Mouse (Mus musculus): ENCODE data around the gene Kcnq5. TPM values are rescaled to one million over a fixed set of nuclear protein-coding genes. Genes with fewer than 3 reads are reported as not detected.
"Not testable (repeated sequence)": the region's sequence is repeated elsewhere in the genome, so short reads cannot be mapped to it uniquely, and the experiment has no call there.

The Kcnq5 gene
- polyA plus RNA-seq, 2 experiments from 2014 or later = 3.4 to 5.6 TPM

DNA sequence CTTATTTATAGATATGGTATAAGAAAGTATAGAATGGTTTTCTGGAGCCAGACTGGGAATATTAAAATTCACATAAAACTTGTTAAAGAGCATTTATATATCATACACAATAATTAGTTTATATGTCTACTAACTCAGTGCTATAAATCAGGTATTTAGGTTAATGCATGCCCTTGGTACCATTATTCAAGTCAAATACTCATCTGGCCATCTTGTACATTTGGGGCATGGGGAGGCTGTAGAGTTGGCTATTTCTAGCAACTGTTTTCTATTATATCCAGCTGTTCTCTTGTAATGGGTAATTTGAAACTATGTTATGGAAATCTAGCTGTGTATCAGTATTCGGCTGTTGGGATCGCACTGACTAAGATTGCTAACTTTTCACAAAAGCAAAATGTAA lies 339.3 kb downstream of the Kcnq5 start:
- no peak for ATAC-seq

DNA sequence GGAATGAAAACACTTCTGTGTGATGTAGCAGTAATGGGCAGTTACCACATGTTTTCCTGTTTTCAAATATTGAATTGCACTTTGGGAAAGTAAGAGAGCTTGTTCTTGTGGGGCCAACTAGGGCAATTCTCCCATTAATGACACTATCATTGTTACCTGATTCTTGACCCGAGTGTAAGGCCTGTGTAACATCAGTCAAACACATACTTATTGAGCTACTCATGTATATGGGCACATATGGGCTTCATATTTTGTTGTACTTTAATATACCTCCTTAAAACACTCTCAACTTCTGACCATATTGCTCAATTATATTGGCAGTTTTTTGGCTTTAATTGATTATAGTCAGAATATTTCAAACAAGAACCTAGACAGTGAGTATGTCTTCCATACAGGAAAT lies 339.7 kb downstream of the Kcnq5 start:
- ATAC-seq = no peak

DNA sequence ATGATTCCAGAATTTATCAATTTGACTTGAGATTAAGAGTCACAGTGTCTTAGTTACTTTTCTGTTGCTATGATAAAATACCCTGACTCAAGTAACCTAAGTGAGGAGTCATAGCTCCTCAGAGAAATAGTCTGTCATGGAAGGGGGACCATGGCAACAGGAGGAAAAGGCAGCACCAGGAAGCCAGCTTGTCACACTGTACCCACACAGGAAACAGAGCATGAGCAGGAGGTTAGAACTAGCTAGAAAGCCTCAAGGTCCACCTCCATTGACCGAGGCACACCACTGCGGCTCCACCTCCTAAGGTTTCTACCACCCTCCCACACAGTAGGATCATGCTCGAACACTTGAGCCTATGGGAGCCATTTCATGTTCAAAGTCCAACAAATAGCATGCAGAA lies 343.0 kb downstream of the Kcnq5 start:
- peak; percentile 46 for ATAC-seq

DNA sequence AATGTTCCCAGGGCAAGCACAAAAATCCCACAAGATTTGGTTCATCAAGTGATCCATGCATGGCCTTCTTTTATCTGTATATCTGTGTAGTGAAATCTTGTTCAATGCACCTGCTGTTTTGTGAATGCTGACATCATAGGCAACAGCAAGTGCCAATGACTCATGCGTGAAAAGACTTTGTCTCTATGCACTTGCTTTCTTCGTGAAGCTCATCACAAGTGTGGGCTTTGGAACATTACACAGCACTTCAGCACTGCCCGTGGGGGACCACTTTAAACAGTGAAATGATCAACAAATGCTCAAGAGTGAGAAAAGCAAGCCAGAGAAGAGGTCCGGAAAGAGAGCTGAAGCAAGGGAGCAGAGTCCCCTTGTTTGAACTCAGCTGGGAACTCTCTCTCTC lies 345.1 kb downstream of the Kcnq5 start:
- ATAC-seq = no peak

DNA sequence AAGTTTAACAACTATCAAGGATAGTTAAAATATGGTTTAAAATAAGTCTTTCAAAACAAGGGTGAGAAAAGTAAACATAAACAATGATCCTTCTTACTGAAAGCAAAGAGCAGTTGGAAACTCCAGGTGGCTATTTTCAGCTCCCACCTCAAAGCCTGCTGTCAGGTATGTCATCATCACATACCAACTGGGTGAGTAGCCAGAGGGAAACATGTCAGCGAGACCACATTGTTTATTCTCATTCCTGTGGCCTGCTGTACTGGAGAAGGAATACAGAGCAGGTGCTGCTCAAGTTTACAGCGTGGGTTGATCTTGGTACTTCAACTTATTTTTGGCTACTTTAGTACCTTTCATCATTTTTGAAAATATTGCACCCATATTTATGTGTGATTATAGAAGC lies 347.8 kb downstream of the Kcnq5 start:
- no peak for ATAC-seq

DNA sequence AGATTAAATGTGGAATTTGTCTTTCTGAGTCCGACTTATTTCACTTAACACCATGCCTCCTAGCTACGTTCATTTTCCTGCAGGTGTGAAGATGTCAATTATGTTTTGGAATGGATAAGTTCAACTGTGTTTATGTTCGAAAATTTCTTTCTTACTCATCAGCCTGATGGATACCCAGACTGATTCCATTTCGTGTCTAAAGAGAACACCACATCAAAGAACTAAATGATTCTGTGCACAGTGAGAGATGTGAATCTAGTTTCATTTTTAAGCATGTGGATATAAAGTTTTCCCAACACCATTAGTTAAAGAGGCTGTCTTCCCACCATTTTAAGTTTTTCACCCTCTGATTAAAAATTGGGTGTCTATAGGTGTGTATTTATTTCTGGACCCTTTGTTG lies 357.7 kb downstream of the Kcnq5 start:
- peak; percentile 79 for ATAC-seq

DNA sequence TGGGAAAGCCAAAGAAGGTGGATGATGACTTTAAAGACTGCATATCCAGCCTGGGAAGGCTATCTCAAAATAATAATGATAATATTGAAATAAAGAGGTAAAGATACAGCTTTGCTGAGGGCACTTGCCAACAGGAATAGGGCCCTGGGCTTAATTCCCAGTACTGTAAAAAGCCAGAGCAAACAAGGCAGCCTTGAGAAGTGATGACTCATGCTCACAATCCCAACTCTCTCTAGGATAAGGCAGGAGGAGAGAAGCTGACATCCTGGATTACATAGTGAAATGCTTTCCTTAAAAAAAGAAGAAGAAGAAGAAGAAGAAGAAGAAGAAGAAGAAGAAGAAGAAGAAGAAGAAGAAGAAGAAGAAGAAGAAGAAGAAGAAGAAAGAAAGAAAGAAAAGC lies 359.2 kb downstream of the Kcnq5 start:
- no peak for ATAC-seq

DNA sequence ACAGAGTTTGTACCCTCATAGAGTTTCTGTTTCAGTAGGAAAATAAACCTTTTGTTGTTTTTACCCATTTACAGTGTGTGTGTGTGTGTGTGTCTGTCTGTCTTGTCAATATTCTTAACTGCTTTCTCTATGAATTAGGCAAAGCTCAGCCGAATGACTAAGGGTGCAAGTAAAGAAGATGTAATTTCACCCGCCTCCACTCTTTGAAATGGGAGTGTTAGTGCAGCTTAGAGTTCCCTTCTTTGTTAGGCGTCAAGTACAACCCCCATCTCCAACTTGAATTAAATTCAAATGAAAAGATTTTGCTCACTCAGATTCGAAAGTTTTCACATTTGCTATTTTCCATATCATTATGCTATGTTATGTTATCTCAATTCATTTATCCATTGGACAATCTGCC lies 361.1 kb downstream of the Kcnq5 start:
- no peak for ATAC-seq

DNA sequence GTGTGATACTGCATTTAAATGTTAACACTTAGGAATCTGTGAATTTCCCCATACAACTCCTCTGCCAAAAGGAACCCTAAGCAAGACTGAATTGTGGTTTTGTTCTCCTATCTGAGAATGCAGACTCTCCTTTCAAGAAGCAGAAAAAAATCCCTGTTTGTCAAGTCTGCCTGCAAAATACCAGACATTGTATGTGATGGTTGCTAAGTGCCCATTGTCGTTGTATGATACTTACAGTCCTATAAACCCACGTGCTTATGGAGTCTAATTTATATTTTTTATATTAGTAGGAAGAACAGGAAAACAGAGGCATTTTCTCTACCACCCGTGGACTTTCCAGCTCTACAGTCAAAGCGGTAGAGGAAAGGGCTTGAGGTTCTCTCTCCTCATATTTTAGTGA lies 367.9 kb downstream of the Kcnq5 start:
- no peak for ATAC-seq

DNA sequence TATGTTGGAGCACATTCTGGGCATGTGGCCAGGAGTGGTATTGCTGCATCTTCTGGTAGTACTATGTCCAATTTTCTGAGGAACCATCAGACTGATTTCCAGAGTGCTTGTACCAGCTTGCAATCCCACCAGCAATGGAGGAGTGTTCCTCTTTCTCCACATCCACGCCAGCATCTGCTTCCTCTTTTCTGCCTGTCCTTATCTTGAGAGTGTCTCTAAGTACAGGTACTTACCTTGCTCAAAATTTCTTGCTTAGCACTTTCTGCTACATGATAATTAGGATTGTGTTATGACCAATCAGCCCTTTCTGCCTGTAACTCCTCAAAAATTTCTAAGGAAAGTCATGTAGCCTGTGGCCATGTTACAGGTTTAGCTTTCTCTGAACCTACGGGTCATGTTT lies 394.3 kb downstream of the Kcnq5 start:
- not testable (repeated sequence) for ATAC-seq

DNA sequence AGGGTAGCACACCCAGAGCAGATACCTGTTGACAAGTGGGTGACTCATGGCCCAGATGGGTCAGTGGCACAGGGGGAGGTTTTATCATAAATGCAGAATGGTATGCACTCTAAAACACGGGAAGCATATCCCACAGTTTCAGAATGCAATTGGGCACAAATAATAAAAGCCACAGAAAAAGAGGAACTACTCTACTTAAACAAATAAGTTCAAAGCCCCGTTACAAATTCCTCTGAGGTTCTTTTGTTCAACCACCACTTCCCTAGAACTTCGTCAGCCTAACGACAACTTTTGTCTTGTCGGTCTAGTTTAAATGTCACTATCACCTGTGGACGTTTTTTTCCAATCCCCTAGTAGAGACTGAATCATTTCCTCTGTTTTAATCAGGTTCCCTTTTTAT lies 407.1 kb downstream of the Kcnq5 start:
- no peak for ATAC-seq

DNA sequence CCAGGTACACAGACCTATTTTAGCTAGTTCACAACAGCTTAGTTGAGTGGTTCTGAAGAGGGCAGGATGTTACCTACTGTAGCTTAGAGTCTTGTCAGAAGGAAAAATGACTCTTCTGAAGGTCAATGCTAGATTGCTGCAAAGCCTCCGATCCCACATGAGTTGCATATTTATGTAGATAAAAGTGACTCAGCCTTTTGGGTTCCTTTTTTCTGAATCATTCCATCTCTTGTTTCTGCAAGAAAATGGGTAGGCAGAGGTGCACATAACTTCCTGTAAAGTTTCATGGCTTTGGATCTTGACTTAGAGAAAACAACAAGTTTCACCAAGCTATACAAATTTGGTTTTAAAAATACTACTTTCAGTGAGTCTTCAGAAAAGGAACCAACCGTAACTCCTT lies 409.0 kb downstream of the Kcnq5 start:
- no peak for ATAC-seq

DNA sequence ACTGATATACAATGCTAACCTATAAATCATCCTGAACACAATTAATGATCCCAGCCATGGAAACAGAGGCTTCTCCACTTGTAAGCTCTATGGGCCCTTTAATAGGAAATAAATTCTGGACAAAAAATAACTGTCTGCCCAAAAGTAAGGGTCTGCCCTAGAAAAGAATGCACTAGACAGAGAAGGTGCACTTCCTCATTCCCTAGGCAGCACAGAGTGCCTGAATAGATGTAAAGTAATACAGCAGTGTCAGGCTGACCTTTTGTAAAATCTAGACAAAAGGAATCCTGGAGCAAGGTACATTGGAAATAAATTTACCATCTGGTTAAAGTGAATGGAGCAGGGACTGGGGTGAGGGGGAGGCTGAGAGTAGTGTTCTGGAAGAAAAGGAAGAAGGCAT lies 417.8 kb downstream of the Kcnq5 start:
- ATAC-seq = no peak

DNA sequence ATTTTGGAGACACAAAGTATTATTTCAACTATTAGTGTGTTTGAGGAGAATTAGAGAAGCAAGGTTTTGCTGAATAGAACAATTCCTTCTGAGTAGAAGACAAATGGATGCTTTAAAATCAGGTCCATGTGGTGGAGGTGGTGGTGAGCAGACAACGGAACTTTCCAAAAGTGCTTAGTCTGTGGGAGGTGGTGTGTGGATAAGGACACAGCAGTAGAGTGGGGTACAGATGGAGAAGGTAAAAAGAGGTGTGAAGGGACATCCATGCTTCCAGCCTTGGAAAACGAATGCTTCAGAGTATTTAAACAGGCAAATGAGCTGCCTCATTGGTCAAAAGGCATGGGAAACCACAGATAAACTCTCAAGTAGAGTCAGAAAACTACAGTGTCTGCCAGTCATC lies 422.3 kb downstream of the Kcnq5 start:
- ATAC-seq = no peak

DNA sequence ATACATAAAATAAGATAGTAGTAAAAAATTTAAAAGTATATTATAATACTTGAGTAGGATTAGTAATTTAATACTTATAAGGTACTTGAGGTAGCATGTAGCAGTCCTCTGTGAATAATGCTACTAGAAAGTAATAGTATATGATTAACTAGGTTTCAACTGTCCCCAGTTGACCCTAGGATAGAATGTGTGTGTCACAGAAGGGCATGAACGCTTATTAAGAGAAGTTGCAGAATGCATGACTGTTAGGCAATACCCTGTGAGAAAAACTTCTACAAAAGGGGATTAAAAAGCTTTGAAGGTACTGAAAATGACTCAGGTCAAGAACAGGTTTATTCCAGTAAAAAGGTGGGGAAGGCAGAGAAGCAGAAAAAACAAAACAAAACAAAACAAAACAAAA lies 430.9 kb downstream of the Kcnq5 start:
- no peak for ATAC-seq

DNA sequence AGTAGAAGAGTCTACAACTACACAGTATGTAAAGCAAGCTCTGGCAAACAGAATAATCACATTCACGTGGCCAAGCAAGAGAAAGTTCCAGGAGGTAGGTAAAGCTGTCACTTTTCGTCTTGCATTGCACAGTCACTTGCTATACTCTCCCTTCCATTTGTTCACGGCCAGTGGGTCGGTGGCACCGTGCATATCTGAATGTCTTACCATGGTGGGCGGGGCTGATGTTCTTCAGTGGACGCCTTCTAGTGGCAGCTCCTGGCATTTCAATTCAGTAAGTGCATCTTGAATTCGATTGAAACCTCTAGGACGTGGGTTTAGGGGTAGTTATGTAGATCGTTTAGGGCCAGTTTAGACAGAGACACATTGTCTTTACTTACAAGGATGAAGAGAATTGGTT lies 439.7 kb downstream of the Kcnq5 start:
- peak; percentile 62 for ATAC-seq

DNA sequence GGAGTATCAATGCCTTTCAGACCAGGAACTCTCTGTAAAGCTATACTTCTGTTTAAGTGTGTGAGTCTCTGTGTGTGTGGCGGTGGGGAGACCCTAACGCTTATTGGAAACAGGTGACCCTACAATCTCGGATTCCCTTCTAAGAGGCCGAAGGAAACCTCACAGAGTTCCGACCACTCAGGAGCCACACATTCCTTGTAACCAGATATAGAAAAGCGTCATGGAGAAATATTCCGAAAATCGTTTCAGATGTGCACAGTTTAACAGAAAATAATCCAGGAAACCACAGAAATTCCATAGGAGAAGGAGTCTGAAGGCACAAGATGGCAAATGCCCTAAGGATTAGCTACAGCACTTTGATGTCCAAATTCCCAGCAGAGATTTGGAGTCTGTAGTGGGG lies 440.3 kb downstream of the Kcnq5 start:
- no peak for ATAC-seq

DNA sequence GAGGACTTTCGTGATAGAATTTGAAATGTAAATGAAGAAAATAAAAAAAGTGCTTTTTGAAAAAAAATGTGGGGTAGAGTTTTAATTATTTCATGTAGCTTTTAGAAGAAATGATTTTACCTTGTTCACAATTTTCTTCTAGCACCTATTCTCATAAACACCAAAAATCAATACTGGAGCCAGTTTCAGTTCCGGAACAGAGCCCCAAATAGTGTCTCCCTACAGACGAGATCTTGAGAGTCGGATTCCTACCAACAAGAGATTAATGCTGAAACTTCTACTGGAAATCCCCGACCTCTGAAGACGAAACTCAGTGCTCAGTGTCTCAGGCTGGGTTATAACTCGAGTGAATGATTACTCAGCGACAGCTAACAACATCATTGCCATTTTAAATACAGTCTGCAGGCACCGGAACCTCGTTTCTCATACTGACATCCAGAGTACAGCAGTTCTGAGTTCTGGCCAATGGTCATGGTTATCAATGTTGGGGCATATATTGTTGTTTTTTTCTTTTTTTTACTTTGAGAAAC lies 441.6 kb downstream of the Kcnq5 start:
- peak; percentile 72 for ATAC-seq

DNA sequence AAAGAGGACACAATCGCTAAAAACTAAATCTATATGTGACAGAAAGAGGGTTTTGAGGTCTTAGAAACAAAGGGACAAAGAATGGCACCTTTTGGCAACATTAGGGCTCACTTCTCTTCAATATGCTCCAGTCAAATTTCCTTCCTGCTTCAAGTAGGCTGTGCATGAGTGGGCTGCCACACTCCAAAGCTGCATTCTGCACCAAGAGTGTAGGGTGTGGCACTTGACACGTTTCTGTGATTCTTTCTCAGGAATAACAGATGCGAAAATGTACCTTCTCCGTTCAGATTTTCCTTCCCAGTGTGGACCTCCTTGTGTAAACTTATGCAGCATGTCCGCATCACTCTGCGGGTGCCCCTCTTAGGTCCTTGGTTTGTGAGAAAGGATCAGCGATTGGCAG lies 455.1 kb downstream of the Kcnq5 start:
- ATAC-seq = no peak

DNA sequence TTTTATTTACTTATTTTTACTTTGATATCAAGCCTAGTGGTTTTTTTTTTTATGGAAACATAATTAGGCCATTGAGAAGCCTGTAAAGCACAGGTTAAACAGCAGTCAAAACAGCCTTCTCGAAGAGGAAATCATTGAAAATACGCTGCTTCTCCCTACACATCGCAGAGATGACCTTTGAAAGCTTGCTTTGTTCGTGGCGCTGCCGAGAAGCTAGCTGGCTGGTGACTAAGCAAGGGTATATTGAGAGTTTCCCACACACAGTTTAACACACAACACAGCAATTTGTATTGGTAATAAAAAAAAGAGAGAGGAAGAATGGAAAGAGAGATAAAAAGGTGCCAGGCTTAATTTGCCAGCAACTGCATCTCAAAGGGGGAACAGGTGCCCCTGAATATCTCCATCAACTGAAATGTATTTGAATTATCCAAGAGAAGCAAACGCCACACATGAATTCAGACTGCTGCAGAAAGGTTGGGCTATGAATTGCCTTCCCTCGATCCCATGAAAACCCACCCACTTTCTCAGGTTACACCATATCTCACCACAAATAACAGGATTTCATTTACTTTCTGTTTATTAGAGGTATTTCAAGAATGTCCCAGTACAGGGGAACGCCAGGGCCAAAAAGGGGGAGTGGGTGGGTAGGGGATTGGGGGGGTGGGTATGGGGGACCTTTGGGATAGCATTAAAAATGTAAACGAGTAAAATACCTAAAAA lies 461.8 kb downstream of the Kcnq5 start:
- ATAC-seq = peak; percentile 19

DNA sequence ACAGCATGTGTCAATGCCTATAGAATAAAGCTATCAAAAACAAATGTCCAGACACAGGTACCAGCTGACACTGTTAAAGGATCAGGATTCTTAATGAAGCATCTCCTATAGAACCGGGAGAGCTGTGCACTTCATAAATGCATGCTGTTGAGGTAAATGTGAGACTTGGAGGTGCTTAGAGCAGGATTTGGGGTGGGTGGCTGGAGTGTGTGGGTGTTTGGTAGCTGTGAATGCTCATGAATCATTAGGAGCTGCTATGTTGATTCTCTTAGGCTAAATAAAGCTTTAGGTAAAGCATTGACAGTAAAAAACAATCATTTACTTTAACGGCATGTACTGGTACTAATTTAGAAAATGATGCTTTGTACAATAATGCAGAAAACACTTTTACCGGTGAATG lies 465.4 kb downstream of the Kcnq5 start:
- ATAC-seq = no peak

DNA sequence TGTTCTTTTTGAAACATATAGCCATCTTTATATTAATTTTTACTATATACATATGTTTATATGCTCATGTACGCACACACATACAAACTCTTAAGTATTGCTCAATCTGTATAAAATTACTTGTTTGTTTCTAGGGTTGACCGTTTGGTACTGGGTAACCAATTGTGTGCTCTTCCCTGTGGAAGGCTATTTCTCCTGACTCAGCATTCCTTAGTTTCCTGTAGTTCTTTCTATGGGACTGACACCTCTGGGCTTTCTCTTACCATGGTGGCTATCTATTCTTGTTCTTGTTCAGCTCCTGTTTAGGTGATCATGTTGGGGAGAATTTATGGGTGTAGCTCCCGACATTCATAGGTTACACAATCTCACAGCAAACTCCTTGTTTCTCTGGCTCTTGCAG lies 473.1 kb downstream of the Kcnq5 start:
- no peak for ATAC-seq

DNA sequence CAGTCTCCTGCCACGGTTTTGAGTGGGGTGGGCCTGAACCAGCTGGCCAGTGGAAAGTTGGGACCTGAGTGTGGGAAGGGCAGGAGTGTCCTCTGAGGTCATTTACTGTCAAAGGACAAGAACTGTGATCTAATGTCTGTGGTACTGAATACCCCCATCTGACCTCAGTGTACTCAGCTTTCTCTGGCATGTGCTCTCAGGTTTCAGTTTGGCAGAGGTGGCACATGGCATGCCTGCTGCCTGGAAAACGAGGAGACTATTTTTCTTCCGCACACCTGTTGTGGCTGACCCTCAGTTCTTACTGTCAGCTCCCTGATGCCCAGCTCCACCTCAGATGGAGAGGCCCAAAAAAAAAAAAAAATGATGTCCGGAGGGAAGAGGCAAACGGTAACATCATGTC lies 475.5 kb downstream of the Kcnq5 start:
- no peak for ATAC-seq

DNA sequence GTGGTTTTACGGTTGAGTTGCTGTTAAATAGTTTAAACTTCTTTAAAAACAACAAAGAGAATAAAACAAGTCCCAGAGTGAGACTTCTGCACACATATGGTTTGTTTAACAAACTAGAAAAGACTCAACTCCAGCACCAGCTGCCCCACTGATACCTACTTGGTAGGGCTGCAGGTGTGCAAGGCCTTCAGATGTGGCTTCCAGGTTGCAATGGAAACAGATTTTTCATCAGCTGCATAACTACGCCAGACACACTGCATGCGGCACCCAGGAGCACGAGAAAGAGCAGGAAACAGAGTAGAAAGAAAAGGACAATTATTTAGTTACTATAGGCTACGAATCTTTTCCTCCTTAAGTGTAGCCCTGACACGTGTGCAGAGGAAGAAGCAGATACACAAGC lies 492.4 kb downstream of the Kcnq5 start:
- no peak for ATAC-seq

DNA sequence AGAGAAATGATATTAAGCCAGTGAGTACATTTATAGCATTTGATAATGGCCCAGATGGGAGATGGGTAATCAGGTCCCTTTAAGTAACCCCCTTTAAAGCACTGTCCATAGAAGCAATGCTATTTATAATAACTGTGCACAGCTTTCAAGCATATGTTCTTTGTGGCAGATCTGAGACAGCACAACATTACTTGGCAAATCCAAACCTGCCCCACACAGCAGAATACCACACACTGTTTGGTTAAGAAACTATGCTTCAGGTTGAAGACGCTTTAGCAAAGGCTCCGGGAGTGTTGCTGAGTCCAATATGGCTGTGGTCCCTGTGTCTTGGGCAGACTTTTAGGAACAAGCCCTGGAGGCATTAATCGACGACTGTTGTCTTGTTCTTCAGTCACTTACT lies 495.3 kb downstream of the Kcnq5 start:
- ATAC-seq = no peak

Data from activated CD4-positive, CD25-positive, alpha-beta regulatory T cell, adult 4 months (primary cell).